Mouse (Mus musculus): ENCODE measurements around the gene Fam206a.

The Fam206a gene

DNA sequence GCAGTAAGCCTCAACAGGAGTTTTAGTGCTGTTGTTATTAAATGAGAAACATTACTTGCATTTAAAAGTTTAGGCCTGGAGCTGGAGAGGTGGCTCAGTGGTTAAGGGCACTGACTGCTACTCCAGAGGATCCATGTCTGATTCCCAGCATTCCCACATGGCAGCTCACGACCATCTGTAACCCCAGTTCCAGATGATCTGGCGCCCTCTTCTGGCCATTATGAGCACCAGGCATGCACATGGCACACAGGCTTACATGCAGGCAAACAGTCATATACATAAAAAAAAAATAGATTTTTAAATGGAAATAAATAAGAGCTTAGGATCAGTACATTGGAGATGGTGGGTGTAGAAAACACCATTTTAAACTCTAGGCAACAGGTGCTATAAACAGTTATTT, 41.8 kb downstream of the Fam206a start:
- DNase-seq (ENCODE audit: low spot score in 2 of 2): no peak

DNA sequence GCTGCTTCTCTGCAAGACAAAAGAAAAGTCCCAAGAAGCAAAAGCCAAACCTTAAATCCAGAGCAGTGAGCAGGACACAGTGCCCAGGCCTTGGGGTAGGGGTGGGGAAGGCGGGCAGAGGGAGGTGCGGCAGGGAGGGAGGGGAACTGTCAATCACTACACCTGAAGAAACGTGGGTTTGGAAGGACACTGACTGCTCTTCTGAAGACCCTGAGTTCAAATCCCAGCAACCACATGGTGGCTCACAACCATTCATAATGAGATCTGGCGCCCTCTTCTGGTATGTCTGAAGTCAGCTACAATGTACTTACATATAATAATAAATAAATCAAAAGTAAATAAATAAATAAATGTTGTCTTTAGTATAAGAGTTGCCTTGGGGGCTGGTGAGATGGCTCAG, 42.8 kb downstream of the Fam206a start:
- no peak for DNase-seq (ENCODE audit: low spot score in 2 of 2)

DNA sequence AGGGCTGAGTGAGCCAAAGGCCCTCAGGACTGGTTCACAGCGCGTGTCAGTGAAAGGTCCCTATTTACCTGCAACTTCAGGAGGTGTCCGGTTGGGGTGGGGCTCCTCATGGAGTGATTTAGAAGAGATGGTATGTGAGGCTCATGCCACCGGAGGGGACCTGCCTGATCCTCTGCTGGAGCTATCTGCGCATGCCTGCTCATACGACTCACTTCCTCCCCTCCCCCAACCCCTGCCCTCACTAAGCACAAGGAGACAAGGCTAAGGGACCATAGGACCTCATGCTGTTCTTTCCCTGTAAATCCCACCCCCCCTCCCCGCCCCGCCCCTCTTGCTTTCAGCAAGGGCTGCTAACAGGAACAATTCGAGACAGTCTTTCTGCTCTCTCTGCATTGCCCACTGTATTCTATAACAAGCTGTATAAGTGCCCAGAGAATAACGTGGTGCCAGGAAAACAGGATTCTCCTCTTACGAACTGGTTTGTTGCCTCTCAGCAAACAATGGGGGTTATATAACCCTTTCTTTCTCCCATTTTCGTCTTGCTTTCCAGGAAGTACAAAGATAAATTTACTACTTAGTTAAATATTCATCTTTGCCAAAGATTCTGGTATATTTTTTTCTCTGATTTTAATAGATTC, 43.9 kb downstream of the Fam206a start:
- no peak for DNase-seq (ENCODE audit: low spot score in 2 of 2)

DNA sequence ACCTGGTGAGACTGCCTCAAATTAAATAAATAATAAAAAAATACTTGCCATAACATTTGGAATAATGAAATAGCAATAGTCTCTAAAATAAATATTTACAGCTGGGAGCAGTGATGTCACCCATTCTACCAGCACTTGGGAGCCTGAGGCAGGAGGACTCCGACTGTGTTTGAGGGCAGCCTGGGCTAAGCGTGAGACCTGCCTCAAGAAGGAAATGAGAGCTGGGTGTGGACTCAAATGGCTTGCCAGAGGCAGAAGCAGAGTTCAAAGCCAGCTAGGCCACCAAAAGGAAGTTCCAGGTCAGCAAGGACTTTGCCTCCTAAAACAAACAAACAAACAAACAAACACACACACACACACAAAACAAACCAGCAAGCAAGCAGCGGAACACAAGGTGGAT, 45.3 kb downstream of the Fam206a start:
- no peak for DNase-seq (ENCODE audit: low spot score in 2 of 2)

DNA sequence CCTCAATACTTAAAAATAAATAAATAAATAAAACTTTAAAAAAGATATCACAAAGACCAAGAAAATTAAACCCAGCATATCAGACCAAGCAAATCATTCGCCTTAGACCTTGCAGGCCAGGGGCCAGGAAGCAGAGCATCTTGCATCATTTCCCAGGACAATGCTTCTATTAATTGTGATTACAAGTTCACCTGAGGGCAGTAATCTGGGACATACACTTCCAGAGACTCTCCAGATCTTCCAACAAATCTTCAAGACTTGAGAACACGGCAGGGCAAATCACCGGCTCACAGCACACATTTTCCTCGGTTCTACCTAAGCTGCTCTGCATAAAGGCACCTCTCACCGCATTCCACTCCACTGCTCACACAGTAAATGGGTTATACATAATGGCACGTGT, 45.9 kb downstream of the Fam206a start:
- DNase-seq (ENCODE audit: low spot score in 2 of 2): no peak

DNA sequence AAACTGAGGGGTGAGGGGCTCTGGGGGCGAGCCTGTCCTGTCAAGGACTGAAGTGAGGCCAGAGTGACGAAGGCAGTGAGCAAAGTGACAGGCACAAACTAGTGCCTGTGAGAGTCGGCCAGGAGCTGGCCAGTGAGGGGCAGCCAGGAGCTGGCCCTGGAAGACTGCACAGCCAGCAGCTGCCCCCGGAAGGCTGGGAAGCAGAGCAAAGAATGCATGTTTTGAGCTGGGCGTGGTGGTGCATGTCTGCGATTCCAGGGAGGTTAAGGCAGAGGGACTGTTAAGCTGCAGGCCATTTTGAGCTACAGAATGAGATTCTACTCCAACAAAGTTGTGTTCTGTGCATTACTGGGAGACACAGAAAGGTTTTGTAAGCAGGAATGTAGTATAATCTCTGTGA, 48.6 kb downstream of the Fam206a start:
- no peak for DNase-seq (ENCODE audit: low spot score in 2 of 2)

DNA sequence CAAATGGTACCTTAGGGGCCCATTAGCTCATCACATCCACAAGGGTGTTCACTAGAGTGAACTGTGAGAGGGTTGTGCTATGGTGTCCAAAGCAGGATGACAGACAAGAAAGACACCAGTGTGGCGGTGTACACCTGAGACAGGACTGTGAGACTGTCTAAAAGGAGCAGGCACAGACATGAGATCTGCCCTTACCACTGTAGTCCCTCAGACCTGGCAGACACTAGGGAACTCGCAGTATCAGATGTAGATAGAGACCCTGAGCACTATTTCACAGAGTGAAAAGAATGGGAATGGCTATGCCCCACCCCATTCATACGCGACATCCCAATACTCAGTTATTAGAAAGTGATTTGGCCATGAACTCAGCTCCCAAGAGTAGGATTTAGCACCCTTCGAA, 53.8 kb downstream of the Fam206a start:
- no peak for DNase-seq (ENCODE audit: low spot score in 2 of 2)

DNA sequence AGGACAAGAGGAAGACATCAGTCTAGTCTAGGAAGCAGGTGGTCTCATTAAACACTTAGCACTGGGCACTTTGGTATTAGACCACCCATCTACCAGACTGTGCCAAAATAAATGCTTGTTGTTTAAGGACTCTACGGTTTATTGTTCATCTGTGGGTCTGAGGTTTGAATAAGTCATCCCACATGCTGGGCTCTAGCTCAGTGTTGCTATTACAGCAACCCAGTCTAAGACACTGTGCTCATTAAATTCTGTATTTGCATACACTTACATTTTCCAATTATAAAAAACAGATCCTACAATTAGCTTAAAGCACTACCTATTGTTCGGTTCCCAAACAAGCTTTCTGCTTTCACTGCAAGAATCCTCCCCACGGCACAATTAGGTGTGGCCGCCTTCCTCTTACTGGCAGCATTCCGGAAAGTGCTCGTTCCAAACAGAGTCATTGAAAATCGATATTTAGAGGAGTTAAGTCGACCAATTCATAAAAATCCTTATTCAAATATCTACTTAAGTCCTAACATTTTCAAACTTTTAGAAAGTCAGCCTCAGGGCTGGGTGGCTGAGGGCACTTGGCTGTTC, 54.3 kb downstream of the Fam206a start:
- DNase-seq (ENCODE audit: low spot score in 2 of 2): no peak

DNA sequence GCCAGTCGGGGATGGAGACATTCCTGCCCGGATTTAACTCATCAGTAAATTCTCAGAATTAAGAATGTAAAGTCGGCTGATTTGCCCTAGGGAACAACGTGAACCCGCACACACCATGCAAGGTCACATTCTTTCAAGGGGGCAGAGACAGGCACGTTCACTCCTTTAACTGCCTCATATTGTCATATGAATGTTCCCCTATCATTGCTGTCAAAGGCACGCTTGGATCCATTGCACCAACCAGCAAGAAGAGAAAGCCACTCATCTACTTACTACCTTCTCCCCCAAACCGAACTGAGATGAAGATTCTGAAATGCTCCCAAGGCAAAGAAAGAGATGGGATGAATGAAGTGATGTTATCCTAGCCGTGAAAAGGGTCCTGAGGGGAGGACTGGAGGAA, 56.6 kb downstream of the Fam206a start:
- DNase-seq (ENCODE audit: low spot score in 2 of 2): no peak
